Mouse (Mus musculus) thymus, postnatal 14 days (tissue): Measurements from ENCODE around the gene Olfr109.

Source experiments
- DNase-seq: peaks from one replicate; pipeline ENCODE4 v3.0.0; 2021

Olfr109 gene

GRCm38 (mm10) chr17:37458616-37459015, at the start of gene Olfr109:
TSS of gene Olfr109 (plus strand) at chr17:37458916.
- no peak for DNase-seq

- DNase-seq = no peak
Measured at GRCm38 (mm10) chr17:37413380-37413779, 45.3 kb upstream of the Olfr109 start.

GRCm38 (mm10) chr17:37445180-37445579, 13.5 kb upstream of the Olfr109 start, which contains the start of gene Olfr108:
TSS of gene Olfr108 (plus strand) at chr17:37445480.
- no peak for DNase-seq

GRCm38 (mm10) chr17:37483452-37483851, 24.7 kb downstream of the Olfr109 start, which contains the start of gene H2-M2:
TSS of gene H2-M2 (minus strand) at chr17:37483552.
- DNase-seq = no peak

GRCm38 (mm10) chr17:37491930-37492518, 33.3 kb downstream of the Olfr109 start, which contains the start of gene Olfr110:
TSS of gene Olfr110 (plus strand) at chr17:37492468.
- no peak for DNase-seq

- DNase-seq = no peak
Measured at GRCm38 (mm10) chr17:37507730-37508129, 49.0 kb downstream of the Olfr109 start, which contains the start of gene Olfr111. TSS of gene Olfr111 (plus strand) at chr17:37508030.
